Mouse (Mus musculus) neural tube, embryonic 12.5 days (tissue): ENCODE results near the gene Ciart. TPM values are rescaled to one million over a fixed set of nuclear protein-coding genes. Genes with fewer than 3 reads are reported as not detected.
"Not testable (repeated sequence)": the region's sequence is repeated elsewhere in the genome, so short reads cannot be mapped to it uniquely, and the experiment has no call there.

ENCODE experiments used
- ATAC-seq: fragments of 200-750 bp; cut with Nextera tagmentation; 2 replicates; pipeline ENCODE4 v1.8.0; 2017; ENCODE audit warnings: low read depth, mild to moderate bottlenecking, moderate TSS enrichment, moderate library complexity; ENCODE audit not compliant: low FRiP score
- H3K27ac ChIP-seq: fragments of 300-500 bp; sonication (generic); 2 replicates; pipeline ENCODE4 v1.5.1; 2016
- H3K27me3 ChIP-seq: fragments of 300-500 bp; sonication (generic); replicated peaks from 2 replicates; pipeline ENCODE4 v1.6.1; 2016; ENCODE audit warnings: mild to moderate bottlenecking
- H3K36me3 ChIP-seq: fragments of 300-500 bp; sonication (generic); 2 replicates; pipeline ENCODE4 v1.6.1; 2016; ENCODE audit warnings: mild to moderate bottlenecking
- H3K4me1 ChIP-seq: fragments of 300-500 bp; sonication (generic); 2 replicates; pipeline ENCODE4 v1.6.1; 2016
- H3K4me2 ChIP-seq: fragments of 300-500 bp; sonication (generic); replicated peaks from 2 replicates; pipeline ENCODE4 v1.6.1; 2016; ENCODE audit warnings: mild to moderate bottlenecking
- H3K4me3 ChIP-seq: fragments of 300-500 bp; sonication (generic); 2 replicates; pipeline ENCODE4 v1.5.1; 2016
- H3K9ac ChIP-seq: fragments of 300-500 bp; sonication (generic); 2 replicates; pipeline ENCODE4 v1.6.1; 2016; ENCODE audit warnings: mild to moderate bottlenecking
- H3K9me3 ChIP-seq: fragments of 300-500 bp; sonication (generic); 2 replicates; pipeline ENCODE4 v1.6.1; 2016; ENCODE audit warnings: mild to moderate bottlenecking
- WGBS: fragments of 180-500 bp; shearing (Covaris S2); methylation state at CpG from one replicate; pipeline ENCODE4 v1.1.7; 2016; 5-methylcytosine and 5-hydroxymethylcytosine counted together
- polyA plus RNA-seq: library from polyadenylated mRNA; unstranded; fragments of >200 nt; fragmentation: Nextera tagmentation; extraction: Ambion mirVana; gene quantifications from 2 replicates; pipeline ENCODE4 v1.2.1, GENCODE M21; 2016

Gene Ciart
- polyA plus RNA-seq = 4.7 and 4.8 TPM in 2 replicates

- Histone ChIP-seq H3K36me3 (no peaks in the 10 kb centered on the region), H3K4me3 (peak within 1 kb of the TSS; percentile 51), H3K27ac (no peak within 1 kb of the TSS), H3K27me3 (no peaks in the 10 kb centered on the region), H3K9me3 (no peaks in the 10 kb centered on the region), H3K9ac (peak within 1 kb of the TSS; percentile 51), H3K4me1 (peaks cover 12% of the 10 kb centered on the region), H3K4me2 (peak within 1 kb of the TSS; percentile 99)
- under 1% methylated on average over 66 of the region's 66 CpGs for WGBS
- ATAC-seq = peak; percentile 99
Measured at GRCm38 (mm10) chr3:95881979-95882815, at the start of gene Ciart. Gene Ciart (minus strand): TSS chr3:95882251.

- no peak for ATAC-seq
- H3K4me3 ChIP-seq = no peak overlapping the region
- H3K27me3 ChIP-seq = no peaks in the 10 kb centered on the region
- WGBS = 91% methylated on average over 1 of the region's 1 CpGs
- peak overlapping the region; percentile 72; the same call in 1 of the 2 replicates for H3K4me2 ChIP-seq
- no peaks in the 10 kb centered on the region for H3K9me3 ChIP-seq
- H3K4me1 ChIP-seq = peaks cover 13% of the 10 kb centered on the region
- H3K27ac ChIP-seq = no peak overlapping the region
- peaks cover 26% of the 10 kb centered on the region for H3K36me3 ChIP-seq
- H3K9ac ChIP-seq = no peak overlapping the region
Measured at GRCm38 (mm10) chr3:95931471-95931870, 49.4 kb upstream of the Ciart start.

- 8% methylated on average over 5 of the region's 5 CpGs for WGBS
- H3K4me3 ChIP-seq = peak overlapping the region; percentile 85
- peak overlapping the region; percentile 72 for H3K4me2 ChIP-seq
- H3K27ac ChIP-seq = 0 out of 2 replicates have a peak overlapping the region, but pooled peaks have one; percentile 43
- peak overlapping the region; percentile 94 for H3K9ac ChIP-seq
- peaks cover 23% of the 10 kb centered on the region for H3K36me3 ChIP-seq
- H3K4me1 ChIP-seq = peaks cover 13% of the 10 kb centered on the region
- ATAC-seq = no peak
- no peaks in the 10 kb centered on the region for H3K27me3 ChIP-seq
- H3K9me3 ChIP-seq = no peaks in the 10 kb centered on the region
Measured at GRCm38 (mm10) chr3:95930471-95930789, 48.4 kb upstream of the Ciart start.

GRCm38 (mm10) chr3:95929581-95930470, 47.8 kb upstream of the Ciart start:
- peak overlapping the region; percentile 85 for H3K4me3 ChIP-seq
- H3K4me1 ChIP-seq = peaks cover 13% of the 10 kb centered on the region
- peak overlapping the region; percentile 43 for H3K27ac ChIP-seq
- no peaks in the 10 kb centered on the region for H3K27me3 ChIP-seq
- WGBS = under 1% methylated on average over 105 of the region's 105 CpGs
- peak; percentile 63 for ATAC-seq
- peak overlapping the region; percentile 72 for H3K4me2 ChIP-seq
- H3K9ac ChIP-seq = peak overlapping the region; percentile 94
- H3K36me3 ChIP-seq = peaks cover 17% of the 10 kb centered on the region
- no peaks in the 10 kb centered on the region for H3K9me3 ChIP-seq

- peak; percentile 99 for ATAC-seq
- H3K9me3 ChIP-seq = no peaks in the 10 kb centered on the region
- no peaks in the 10 kb centered on the region for H3K27me3 ChIP-seq
- H3K4me2 ChIP-seq = peak within 1 kb of the TSS; percentile 72
- H3K36me3 ChIP-seq = peaks cover 8% of the 10 kb centered on the region
- under 1% methylated on average over 49 of the region's 49 CpGs for WGBS
- H3K4me1 ChIP-seq = peaks cover 13% of the 10 kb centered on the region
- peak within 1 kb of the TSS; percentile 94 for H3K9ac ChIP-seq
- H3K4me3 ChIP-seq = peak within 1 kb of the TSS; percentile 85
- H3K27ac ChIP-seq = peak within 1 kb of the TSS; percentile 58
Measured at GRCm38 (mm10) chr3:95928658-95929503, 46.8 kb upstream of the Ciart start, which contains the start of gene Anp32e. Gene Anp32e (plus strand): TSS chr3:95929246.

- peak overlapping the region; percentile 72 for H3K4me2 ChIP-seq
- peaks cover 4% of the 10 kb centered on the region; the same call in 1 of the 2 replicates for H3K36me3 ChIP-seq
- no peaks in the 10 kb centered on the region for H3K27me3 ChIP-seq
- 79% methylated on average over 6 of the region's 6 CpGs for WGBS
- peak overlapping the region; percentile 58; the same call in 1 of the 2 replicates for H3K27ac ChIP-seq
- peaks cover 13% of the 10 kb centered on the region for H3K4me1 ChIP-seq
- H3K4me3 ChIP-seq = peak overlapping the region; percentile 85
- no peak for ATAC-seq
- H3K9me3 ChIP-seq = no peaks in the 10 kb centered on the region
- H3K9ac ChIP-seq = no peak overlapping the region
Measured at GRCm38 (mm10) chr3:95928261-95928657, 46.2 kb upstream of the Ciart start.

GRCm38 (mm10) chr3:95925087-95925486, 43.0 kb upstream of the Ciart start:
- no peak overlapping the region for H3K4me3 ChIP-seq
- H3K27ac ChIP-seq = no peak overlapping the region
- 85% methylated on average over 5 of the region's 5 CpGs for WGBS

GRCm38 (mm10) chr3:95924185-95924584, 42.1 kb upstream of the Ciart start:
- Histone ChIP-seq H3K4me2 (no peak overlapping the region), H3K4me1 (no peaks in the 10 kb centered on the region), H3K9ac (no peak overlapping the region), H3K9me3 (no peaks in the 10 kb centered on the region), H3K27ac (no peak overlapping the region), H3K4me3 (no peak overlapping the region), H3K27me3 (no peaks in the 10 kb centered on the region), H3K36me3 (no peaks in the 10 kb centered on the region)
- 71% methylated on average over 4 of the region's 4 CpGs for WGBS
- no peak for ATAC-seq

More at GRCm38 (mm10) chr3:95925087-95925486, 43.0 kb upstream of the Ciart start:
- H3K27me3 ChIP-seq = no peaks in the 10 kb centered on the region
- H3K9ac ChIP-seq = no peak overlapping the region
- no peaks in the 10 kb centered on the region for H3K36me3 ChIP-seq
- ATAC-seq = no peak
- no peak overlapping the region for H3K4me2 ChIP-seq
- no peaks in the 10 kb centered on the region for H3K9me3 ChIP-seq
- no peaks in the 10 kb centered on the region for H3K4me1 ChIP-seq

GRCm38 (mm10) chr3:95923429-95923828, 41.4 kb upstream of the Ciart start:
- not testable (repeated sequence) for H3K4me1 ChIP-seq, H3K27me3 ChIP-seq, H3K36me3 ChIP-seq, H3K9ac ChIP-seq, H3K4me2 ChIP-seq, H3K27ac ChIP-seq, H3K4me3 ChIP-seq, H3K9me3 ChIP-seq, ATAC-seq
- WGBS = 90% methylated on average over 7 of the region's 7 CpGs

- H3K9ac ChIP-seq, H3K36me3 ChIP-seq, ATAC-seq, H3K4me3 ChIP-seq, H3K4me1 ChIP-seq, H3K27ac ChIP-seq, H3K4me2 ChIP-seq, H3K9me3 ChIP-seq, H3K27me3 ChIP-seq: not testable (repeated sequence)
- WGBS = 65% methylated on average over 2 of the region's 2 CpGs
Measured at GRCm38 (mm10) chr3:95920532-95920931, 38.5 kb upstream of the Ciart start.

- no peak for ATAC-seq
- Histone ChIP-seq H3K4me3 (no peak overlapping the region), H3K4me2 (no peak overlapping the region), H3K27me3 (no peaks in the 10 kb centered on the region), H3K9me3 (no peaks in the 10 kb centered on the region), H3K36me3 (no peaks in the 10 kb centered on the region), H3K27ac (no peak overlapping the region), H3K4me1 (no peaks in the 10 kb centered on the region), H3K9ac (no peak overlapping the region)
- WGBS = 79% methylated on average over 7 of the region's 7 CpGs
Measured at GRCm38 (mm10) chr3:95916760-95917159, 34.7 kb upstream of the Ciart start.
